Mouse (Mus musculus) bone marrow, adult 2 months (tissue): ENCODE measurements around the gene Arhgap30.
A peak's percentile ranks its signal among the peaks of the same experiment; 100 is the strongest.

Source experiments
- CTCF ChIP-seq: fragments of 200-500 bp; IDR thresholded peaks from 2 replicates; pipeline ENCODE4 v1.5.1; 2011; ENCODE audit warnings: low read length, control low read depth; ENCODE audit not compliant: control insufficient read depth, insufficient read depth
- POLR2A ChIP-seq: fragments of 200-500 bp; IDR thresholded peaks from 2 replicates; pipeline ENCODE4 v1.6.1; 2011; ENCODE audit warnings: low read depth, mild to moderate bottlenecking, control low read depth, low read length, borderline replicate concordance; ENCODE audit not compliant: control insufficient read depth

- no peak for TF ChIP-seq CTCF
- peak; percentile 20; the same call in 1 of the 2 replicates for TF ChIP-seq POLR2A
Measured at GRCm38 (mm10) chr1:171437264-171438013, 48.7 kb downstream of the Arhgap30 start, which contains the start of gene F11r.
